Mouse (Mus musculus) adrenal gland, postnatal 25 days (tissue): ENCODE data around the gene Btbd10. TPM values are rescaled to one million over a fixed set of nuclear protein-coding genes. Genes with fewer than 3 reads are reported as not detected.

Experiments
- DNase-seq: peaks from one replicate; pipeline ENCODE4 v3.0.0; 2021; ENCODE audit warnings: mixed read lengths
- total RNA-seq: library from RNA; stranded (reverse); gene quantifications from 2 replicates; pipeline ENCODE4 v1.2.3, GENCODE M21; 2021

Gene Btbd10
- total RNA-seq, 1 experiment from 2014 or later = 16.1 TPM

- DNase-seq = no peak
These were observed 74.6 kb downstream of the Btbd10 start for GRCm38 (mm10) chr7:113294598-113294997.

GRCm38 (mm10) chr7:113292193-113292592, 77.0 kb downstream of the Btbd10 start:
- no peak for DNase-seq

- DNase-seq = no peak
These were observed 77.5 kb downstream of the Btbd10 start for GRCm38 (mm10) chr7:113291741-113292140.

- no peak for DNase-seq
These were observed 80.0 kb downstream of the Btbd10 start for GRCm38 (mm10) chr7:113289211-113289610.

- no peak for DNase-seq
These were observed 83.8 kb downstream of the Btbd10 start for GRCm38 (mm10) chr7:113285405-113285804.

GRCm38 (mm10) chr7:113279246-113279645, 89.9 kb downstream of the Btbd10 start:
- DNase-seq = no peak

- no peak for DNase-seq
These were observed 90.7 kb downstream of the Btbd10 start for GRCm38 (mm10) chr7:113278493-113278892.

- no peak for DNase-seq
These were observed 91.9 kb downstream of the Btbd10 start for GRCm38 (mm10) chr7:113277245-113277644.

- no peak for DNase-seq
These were observed 96.7 kb downstream of the Btbd10 start for GRCm38 (mm10) chr7:113272338-113272997.

- no peak for DNase-seq
These were observed 98.2 kb downstream of the Btbd10 start for GRCm38 (mm10) chr7:113270991-113271390.

- DNase-seq = peak; percentile 48
These were observed 98.6 kb downstream of the Btbd10 start for GRCm38 (mm10) chr7:113270551-113270950.

- no peak for DNase-seq
These were observed 99.3 kb downstream of the Btbd10 start for GRCm38 (mm10) chr7:113269921-113270320.

- DNase-seq = no peak
These were observed 100.1 kb downstream of the Btbd10 start for GRCm38 (mm10) chr7:113269081-113269480.

- peak; percentile 70 for DNase-seq
These were observed 100.9 kb downstream of the Btbd10 start for GRCm38 (mm10) chr7:113268287-113268686.

Other genes starting within 250 kb of the Btbd10 start
- 5.4 and 13.8 TPM in 2 replicates for gene Arntl, start 161.9 kb downstream of the Btbd10 start, total RNA-seq
- gene Pth, start 19.2 kb upstream of the Btbd10 start, total RNA-seq = not detected in 2 replicates
- gene Far1, start 144.4 kb upstream of the Btbd10 start, total RNA-seq = 53.8 and 56.3 TPM in 2 replicates